Mouse (Mus musculus) heart, postnatal 0 days (tissue): ENCODE data around the gene Myo10.

Source experiments
- CTCF ChIP-seq: IDR thresholded peaks from 2 replicates; pipeline ENCODE4 v1.5.1; 2016; ENCODE audit warnings: antibody characterized with exemption, control low read depth, low read depth
- EP300 ChIP-seq: IDR thresholded peaks from 2 replicates; pipeline ENCODE4 v1.6.1; 2016; ENCODE audit warnings: antibody characterized with exemption, low read depth

DNA sequence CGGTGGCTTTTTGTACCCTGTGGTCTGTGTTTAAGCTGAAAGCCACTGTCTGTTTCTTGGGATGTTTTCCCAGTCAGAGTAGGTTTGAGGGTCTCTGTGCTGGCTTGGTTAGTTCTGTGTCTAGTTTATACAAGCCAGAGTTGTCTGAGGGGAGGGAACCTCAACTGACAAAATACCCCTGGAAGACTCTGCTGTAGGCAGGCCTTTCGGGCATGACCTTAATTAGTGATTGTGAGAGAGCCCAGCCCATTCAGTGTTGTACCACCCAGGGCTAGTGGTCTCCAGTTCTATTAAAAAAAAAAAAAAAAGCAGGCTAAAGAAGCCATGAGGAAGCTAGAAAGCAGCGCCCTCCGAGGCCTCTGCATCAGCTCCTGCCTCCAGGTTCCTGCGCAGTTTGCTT lies 30.0 kb downstream of the Myo10 start:
- no peak for TF ChIP-seq CTCF
- no peak for TF ChIP-seq EP300
